Mouse (Mus musculus) liver, adult 2 months (tissue): Measurements from ENCODE around the gene Dock1.

ENCODE experiments used
- CTCF ChIP-seq: fragments of 200-500 bp; IDR thresholded peaks from 2 replicates; pipeline ENCODE4 v1.5.1; 2011; ENCODE audit warnings: low read depth, low read length, control low read depth
- POLR2A ChIP-seq: fragments of 200-500 bp; IDR thresholded peaks from 2 replicates; pipeline ENCODE4 v1.6.1; 2011; ENCODE audit warnings: low read length, control low read depth; ENCODE audit not compliant: insufficient read depth; ENCODE audit errors: extremely low read depth

- no peak for TF ChIP-seq CTCF
- no peak for TF ChIP-seq POLR2A
These were observed 267.6 kb downstream of the Dock1 start, which contains the start of gene Fam196a for GRCm38 (mm10) chr7:134937927-134938609.
